Mouse (Mus musculus) ES-E14 (cell line): ENCODE data around the gene Crebzf.

ENCODE experiments used
- HCFC1 ChIP-seq: IDR thresholded peaks from 2 replicates; pipeline ENCODE4 v1.6.1; 2012; ENCODE audit warnings: low read length, inconsistent platforms, borderline replicate concordance; ENCODE audit not compliant: insufficient read depth
- ZNF384 ChIP-seq: IDR thresholded peaks from 2 replicates; pipeline ENCODE4 v1.6.1; 2012; ENCODE audit warnings: low read depth, low read length, inconsistent platforms

- TF ChIP-seq HCFC1 (no peak), ZNF384 (no peak)
These were observed 2.5 kb upstream of the Crebzf start for GRCm38 (mm10) chr7:90440044-90440443.
